Mouse (Mus musculus) layer of hippocampus, adult 11-12 months (tissue): ENCODE results near the gene Zfp72.

Experiments
- DNase-seq: peaks from one replicate; pipeline ENCODE4 v3.0.0; 2022; ENCODE audit warnings: low spot score

Zfp72 gene

DNA sequence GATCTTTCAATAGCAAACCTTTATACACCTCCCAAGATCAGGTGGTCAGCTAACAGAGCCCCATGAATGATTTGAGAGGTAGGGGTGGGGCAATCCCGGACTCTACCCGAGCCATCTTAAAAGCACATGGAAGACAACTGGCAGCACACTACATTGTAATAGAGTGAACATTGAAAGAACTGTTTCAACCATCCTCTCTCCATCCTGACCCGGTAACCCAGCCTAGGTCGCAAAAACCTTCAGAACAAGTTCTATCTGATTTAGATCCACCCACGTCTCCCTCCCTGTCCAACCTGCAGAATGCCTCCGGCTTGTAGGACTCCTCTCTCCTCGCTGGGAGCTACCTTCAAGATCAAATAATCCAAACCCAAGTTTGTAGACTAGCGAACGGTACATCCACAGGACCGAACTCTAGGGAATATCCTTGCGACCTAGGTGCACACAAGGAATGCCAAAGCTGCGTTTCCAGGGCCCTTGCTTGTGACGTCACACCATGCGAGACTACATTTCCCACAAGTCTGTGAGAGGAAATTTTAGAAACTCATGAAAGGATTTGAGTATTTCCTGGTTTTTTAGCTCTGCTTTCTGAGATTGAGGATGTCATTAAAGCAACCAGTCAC is at the start of gene Zfp72:
Zfp72 (minus strand) TSS at position 466 of the 620 bp plus-strand sequence.
- DNase-seq: peak; percentile 78

DNA sequence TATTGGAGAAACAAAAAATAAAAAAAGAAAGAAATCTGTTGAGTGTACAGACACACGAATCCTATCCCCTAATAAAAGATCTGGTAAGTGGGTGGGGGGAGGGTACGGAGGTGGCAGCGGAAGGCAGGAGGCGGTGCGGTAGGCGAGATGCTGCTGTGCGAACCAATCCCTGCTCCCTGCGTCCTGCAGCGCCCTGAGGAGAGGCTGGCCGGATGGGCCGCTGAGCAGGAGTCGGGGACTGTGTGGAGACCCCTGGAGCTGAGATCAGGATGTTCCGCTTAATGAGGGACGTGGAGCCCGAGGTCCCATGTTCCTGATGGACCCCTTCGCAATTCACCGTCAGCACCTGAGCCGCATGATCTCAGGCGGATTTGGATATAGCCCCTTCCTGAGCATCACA is 49.3 kb upstream of the Zfp72 start:
- no peak for DNase-seq

DNA sequence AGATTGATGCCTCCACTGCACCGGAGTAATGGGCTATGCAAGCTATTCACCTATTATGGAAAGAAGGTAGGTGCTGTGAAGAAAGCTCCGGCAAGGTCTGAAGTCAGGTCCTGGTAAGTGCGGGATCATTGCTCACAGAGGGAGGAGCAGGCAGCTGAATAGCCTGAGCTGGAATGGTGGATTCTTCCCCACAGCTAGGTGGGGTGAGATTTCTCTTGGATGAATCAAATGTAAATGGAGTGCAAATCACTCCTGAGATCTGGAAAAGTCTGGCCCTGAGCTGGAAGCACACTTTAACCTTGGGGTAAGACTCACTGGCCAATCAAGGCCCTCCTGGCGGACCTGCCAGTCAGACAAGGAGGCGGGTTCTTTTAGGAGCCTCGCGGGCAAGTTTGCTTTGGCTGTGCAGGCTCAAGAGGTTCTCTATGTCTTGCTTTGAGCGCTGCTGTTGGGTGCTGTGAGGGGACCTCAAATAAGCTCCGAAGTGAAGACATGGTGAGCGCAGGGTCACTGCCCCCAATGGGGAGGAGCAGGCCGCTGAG is 8.7 kb upstream of the Zfp72 start, which contains the start of gene Ftl1-ps1:
Ftl1-ps1 (plus strand) TSS at position 397 of the 542 bp plus-strand sequence.
- DNase-seq: no peak

DNA sequence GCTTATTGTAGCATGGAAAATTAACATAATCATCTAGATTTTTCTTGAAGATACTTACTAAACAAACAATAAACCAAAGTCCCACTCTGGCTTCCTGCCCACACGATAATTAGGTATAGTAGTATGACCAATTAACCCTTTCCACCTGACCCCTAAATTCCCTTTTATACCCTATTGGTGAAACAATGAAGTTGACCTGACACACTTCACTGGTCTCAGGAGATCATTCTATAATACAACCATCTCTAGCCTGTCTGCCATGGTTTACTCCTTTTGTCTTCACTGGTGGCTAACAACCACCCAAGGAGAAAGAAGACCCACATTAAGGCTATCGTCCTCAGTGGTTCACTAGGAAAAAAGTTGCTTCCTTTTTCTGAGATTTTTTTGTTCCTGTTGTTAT is 520 bp upstream of the Zfp72 start:
- DNase-seq: no peak

DNA sequence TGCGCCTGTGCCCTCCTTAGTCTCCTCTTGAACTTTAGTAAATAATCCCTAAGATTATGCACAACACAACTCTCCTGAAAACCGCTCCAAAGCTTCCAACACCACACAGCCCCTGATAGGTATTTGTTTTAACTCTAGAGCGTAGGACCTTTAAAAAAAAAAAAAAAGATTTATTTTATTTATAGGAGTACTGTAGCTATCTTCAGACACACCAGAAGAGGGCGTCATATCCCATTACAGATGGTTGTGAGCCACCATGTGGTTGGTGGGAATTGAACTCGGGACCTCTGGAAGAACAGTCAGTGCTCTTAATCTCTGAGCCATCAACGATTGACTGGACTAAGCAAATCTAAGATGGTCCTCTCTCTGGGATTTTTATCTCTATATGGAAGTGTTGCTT is 906 bp downstream of the Zfp72 start:
- no peak for DNase-seq

DNA sequence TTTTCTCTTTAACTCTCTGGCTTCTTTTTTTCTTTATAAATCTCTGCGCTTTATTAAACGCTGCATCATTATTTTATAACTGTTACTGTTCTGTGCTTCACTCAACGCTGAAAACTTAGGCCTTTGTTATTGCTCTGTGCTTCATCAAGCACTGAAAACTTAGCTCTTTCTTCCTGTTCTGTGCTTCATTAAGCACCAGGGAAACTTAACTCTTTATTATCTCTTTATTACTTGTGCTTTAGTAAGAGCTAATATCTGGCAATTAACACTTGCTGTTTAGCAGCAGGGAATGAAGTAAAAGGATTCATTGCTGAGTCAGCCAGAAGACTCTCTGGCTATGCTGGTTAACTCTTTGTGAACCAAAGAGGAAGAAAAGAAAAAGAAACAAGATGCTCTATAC is 8.3 kb downstream of the Zfp72 start:
- DNase-seq: no peak

DNA sequence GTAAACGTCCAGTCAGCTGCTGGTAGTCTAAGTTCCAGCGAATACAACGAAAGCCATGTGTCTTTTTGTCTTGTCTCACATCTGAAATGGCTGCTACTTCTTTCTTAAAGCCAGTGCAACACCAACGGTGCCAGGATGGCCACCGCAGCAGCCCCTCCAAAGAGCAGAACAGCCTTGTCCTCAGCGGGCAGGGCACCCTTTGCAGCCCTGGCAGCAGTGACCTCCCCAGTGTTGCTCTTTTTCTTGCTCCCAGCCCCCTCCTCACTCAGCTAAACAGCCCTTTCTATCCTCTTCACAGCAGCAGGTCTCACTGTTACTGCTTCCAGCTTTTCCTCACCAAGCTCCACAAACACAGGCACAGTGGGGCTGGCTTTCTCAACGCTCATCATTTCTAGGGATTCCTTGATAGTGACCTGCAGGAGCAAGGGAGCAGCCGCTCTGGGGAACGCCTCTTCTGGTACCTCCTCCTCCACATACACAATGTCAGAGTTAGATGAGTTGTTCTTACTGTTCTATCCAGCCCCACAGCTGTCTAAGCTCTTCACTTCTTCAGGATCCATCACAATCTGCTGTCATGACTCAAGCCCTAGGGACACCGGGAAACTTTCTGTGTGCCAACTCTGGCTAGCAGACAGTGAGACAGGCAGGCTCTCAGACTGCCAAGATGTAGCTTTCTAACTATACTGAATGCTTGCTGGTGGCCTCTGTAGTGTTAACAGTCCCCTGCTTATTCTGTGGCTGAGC is 8.9 kb downstream of the Zfp72 start:
- no peak for DNase-seq

DNA sequence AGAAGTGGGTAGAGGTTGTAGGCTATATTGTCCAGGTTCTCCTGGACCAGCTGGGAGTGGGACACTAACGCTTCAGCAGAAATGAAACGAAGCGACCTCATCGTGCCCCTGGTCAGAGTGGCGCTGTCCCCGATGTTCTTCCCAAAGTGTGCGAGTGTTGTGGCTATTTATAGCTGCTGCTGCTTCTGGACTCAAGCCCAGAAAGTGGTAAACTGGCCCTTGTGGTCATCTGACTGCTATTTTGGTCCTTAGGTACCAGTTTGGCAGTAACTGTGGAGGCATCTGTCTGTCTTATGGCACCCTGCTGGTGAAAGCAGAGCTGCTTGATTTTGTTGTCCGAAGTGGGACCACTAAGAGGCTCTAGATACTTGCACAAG is 26.8 kb downstream of the Zfp72 start, which contains the start of gene Lrrc14b:
Lrrc14b (minus strand) TSS at position 147 of the 377 bp plus-strand sequence.
- DNase-seq: no peak

DNA sequence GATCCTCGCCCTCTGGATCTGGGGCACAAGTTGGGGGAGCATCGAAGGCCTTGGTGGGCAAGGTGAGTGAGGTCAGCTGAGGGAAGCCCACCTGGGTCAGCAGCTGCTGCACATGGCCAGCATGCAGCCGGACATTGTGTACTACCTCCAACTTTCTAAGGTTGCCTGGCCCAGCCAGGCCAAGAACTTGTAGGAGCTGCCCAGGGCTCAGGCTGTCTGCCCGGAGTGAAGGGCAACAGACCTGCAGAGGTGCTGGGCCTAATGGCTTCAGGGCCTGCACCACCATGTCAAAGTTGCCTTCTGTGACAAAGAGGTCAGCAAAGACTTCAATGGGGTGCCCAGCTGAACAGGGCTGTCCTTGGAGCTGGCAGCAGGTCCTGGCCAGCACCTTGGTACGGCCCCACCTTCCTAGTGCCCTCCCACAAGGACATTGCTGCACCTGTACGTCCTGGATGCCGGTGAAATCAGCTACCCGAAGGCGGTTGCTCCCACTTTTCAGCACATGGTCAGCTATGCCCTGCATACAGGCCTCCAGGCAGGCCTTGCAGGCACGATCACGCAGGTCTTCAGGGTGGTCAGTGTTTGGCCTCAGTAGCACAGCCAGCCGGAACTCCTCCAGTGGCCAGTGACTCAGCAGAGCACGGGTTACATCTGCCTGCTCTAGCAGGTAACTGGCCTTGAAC is 27.3 kb downstream of the Zfp72 start:
- DNase-seq: no peak

DNA sequence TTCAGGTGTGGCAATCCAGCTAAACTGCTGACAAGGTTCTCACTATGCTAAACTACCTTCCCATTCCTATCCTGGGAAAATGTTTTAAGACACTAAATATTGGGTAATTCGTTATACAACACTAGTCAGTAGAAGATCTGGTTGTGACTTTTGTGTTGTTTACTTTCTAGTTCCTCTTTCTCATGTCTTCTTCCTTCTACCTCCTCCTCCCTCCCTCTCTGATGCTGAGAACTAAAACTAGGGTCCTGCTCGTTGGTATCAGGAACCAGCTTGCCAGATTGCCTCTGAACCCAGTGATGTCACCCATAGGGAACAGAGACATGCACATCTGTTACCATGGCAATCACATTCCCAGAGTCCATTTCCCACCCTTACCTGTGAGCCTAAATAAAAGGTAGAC is 28.4 kb downstream of the Zfp72 start:
- no peak for DNase-seq

DNA sequence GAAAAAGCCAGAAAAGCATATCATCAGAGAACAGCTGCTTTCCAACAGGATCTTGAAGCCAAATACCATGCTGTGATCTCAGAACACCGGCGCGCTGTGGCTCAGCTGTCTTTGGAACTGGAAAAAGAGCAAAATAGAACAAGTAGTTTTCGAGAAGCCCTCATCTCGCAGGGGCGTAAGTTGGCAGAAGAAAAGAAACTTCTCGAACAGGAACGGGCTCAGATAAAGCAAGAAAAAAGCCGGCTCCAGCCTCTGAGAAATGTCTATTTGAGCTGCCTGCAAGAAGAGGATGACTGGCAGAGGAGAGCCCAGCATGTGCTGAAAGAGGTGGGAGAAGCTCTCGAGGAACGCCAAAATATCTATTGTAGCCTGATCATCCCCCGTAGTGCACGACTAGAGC is 34.1 kb downstream of the Zfp72 start:
- DNase-seq: no peak

DNA sequence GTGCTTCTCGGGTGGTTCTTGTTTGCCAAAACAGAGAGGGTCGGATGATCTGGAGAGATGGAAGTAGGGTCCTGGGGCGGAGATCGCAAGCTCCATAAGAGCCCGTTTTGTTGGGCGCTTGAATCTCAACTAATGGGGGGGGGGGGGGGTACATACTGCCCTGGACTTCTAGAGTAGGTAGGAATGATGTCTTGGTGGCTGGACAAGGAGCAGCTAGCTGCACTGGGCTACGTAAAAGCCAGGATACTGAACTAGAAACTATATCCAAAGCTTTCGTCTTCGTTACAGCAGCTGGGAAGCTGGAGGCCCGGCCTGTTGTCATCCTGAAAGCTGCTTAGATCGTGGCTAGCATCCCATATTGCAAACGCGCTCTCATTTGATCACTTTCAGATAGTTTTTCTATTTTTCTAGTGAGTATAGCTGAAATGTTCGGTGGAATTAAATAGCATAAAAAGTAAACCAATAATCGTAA is 40.2 kb downstream of the Zfp72 start:
- no peak for DNase-seq

DNA sequence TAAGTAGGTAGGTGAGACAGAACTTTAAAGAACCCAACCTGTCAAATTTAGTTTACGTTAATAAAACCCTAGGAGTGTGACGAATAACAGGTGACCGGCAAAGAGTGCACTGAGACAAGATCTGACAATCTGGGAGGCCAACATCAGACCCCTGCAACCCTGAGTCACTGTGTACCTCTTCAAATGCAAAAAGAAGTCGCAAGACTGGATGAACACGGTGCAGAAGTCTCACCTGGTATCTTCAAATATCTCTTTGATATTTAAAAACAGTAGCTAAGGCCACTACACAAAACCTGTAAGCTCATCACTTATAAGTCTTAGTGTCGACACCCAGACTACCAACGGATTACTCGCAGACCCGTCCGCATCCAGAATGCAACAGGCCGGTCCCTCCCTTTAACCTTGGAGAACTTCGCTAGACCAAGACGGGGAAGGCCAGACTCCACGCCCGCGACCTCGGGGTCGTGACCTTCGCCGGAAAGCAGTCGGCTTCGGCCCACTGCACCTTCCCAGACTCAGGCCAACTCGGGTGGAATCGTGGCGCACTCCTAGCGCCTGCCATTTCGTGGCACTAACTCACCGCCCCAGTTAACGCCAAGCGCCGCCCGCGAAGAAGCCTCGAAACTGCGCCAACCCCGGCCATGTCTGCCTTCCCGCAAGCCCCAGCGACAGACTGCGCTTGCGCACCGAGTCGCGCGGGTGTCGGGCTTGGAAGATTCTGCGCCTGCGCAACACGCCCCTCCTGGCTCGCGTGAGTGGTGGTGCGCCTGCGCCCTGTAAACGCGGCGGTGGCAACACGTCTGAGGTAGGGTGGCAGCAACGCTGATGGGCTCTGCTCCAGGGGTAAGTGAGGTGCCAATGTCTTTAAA is 40.8 kb downstream of the Zfp72 start, which contains the start of the genes Sdha and Ccdc127:
Sdha (minus strand) TSS at position 715 of the 869 bp plus-strand sequence.
Ccdc127 (plus strand) TSS at position 744 of the 869 bp plus-strand sequence.
- peak; percentile 96 for DNase-seq

DNA sequence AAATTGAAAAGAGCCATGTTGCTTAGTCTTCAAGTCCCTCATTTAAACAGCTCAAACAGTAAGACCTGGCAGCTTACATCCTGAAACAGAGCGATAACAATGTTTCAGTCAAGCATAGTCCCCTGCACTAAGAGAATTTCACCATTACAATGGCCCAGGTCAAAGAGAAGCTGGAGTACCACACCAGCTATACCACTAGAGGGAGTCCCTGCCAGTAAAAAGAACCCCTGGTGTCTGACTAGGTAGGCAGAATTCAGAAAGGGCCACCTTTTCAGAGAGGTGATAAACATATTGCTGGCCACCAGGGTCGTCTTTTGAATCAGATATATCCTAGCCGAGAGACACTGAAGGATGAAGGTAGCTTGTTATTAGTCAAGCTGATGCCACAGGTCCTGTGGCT is 49.6 kb downstream of the Zfp72 start:
- peak; percentile 29 for DNase-seq

DNA sequence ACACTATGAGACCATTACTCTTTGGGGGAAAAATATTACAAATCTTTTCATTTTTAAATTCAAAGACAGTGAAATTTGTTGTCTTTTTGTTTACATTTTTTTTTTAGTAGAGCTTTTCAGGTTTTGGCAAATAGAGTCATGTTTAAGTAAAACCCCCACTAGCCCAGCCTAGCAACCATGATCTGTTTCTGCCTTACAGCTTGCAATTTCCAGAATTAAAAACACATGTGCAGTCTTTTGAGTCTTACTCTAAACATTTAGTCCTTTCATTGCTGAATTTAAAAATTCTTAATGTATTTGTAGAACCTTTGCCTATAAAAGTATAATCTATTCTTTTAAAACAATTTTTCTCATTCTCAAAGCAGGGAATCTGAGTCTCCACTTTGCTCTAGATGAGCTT is 61.3 kb downstream of the Zfp72 start:
- no peak for DNase-seq
